Mouse (Mus musculus) embryo, embryonic 11 days (tissue): ENCODE measurements around the gene Dnajc10.

ENCODE experiments used
- DNase-seq: peaks from one replicate; pipeline ENCODE4 v3.0.0-alpha.2; 2015

Gene Dnajc10

DNA sequence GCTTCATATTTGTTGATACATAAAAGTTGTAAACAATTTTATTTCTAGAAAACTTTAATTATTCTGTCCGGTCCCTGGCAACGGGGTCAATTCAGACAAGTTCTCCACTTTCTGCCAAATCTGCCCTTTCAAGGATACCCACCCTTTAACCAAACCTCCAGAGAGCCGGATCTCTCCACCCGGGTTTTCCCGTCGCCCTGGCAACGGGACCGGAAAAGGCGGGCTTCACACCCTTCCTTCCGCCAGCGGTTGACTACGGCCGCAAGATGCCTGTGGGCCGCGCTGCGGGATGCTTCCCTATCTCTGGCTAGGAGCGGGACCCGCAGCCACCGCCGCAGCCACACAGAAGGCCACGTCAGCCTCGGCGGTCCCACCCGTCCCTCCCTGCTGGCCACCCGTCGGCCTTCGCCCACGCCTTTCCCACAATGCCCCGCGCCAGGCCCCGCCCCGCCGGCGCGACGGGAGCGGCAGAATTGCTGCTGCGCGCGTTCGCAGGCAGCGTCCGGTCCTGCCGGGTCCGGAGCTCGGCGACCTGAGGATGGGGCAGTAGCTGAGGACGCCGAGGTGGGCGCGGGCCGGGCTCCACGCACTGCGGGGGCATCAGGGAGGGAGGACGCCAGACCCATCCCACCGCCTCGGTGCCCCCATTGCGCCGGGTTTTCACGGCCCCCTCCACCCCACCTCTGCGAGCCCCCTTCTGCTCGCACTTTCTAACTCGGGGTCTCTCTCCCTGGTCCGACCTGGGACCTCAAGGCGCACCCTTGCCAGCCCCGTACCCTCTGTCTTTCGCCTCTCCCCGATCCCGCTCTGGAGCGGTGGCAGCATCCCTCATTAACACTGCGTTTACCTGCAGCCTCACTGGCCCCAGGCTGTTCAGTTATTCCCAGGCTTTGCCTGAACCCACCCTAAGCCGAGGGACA lies at the start of gene Dnajc10:
Gene Dnajc10, plus strand, starts transcription at position 225 of the 920 bp plus-strand sequence.
- peak; percentile 95 for DNase-seq

DNA sequence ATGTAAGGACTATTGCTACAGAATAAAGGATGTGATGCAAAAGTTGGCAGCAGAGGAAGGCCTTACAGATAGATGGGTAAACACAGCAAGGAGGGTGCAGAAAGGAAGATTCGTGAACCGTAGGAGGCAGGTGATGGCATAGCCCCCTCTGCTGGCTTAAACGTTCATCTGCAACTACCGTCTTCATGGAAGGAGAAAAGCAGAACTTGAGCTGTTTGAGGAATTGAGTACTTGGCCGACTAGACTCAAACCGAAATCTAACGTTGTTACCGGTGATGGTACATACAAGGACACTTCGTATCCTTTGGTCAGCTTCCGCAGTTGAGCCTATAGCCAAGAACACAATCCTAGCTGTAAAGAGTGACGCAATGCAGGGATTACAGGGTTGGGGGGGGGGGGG lies 48.4 kb upstream of the Dnajc10 start:
- peak; percentile 79 for DNase-seq

DNA sequence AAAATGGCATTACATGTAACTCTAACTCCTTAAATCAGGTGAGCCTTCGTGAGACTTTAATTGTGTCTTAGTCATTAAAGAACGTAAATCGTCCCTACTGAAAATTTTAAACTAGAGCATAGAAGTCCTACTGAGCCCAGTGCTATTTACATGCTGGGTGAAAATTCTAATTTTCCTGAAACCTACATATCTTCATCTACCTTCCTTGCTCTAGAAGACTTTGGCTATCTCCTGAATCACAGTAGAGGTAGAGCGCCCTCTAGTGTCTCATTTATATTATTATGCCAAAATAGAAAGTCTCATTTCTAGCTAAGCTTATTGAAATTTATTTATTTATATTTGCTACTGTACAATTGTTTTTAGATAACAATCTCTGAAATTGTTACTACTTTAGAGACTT lies 47.2 kb upstream of the Dnajc10 start:
- peak; percentile 74 for DNase-seq

DNA sequence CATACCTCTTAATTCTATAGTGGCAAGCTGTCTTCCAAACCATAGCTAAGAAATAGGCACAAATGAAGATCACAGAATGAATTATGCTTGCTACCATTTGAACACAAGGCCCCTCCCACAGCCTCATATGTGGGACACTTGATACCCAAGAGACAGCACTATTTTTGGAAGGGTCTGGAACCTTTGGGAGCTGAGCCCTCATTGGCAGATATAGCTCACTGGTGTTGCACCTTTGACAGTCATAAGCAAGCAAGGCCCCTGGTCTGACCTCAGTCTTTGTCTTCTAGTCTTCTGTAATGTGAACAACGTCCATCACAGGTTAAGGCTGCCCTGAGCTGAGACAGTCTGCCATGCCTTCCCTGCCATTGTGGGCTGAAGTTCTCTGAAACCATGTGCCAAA lies 43.8 kb upstream of the Dnajc10 start:
- no peak for DNase-seq

DNA sequence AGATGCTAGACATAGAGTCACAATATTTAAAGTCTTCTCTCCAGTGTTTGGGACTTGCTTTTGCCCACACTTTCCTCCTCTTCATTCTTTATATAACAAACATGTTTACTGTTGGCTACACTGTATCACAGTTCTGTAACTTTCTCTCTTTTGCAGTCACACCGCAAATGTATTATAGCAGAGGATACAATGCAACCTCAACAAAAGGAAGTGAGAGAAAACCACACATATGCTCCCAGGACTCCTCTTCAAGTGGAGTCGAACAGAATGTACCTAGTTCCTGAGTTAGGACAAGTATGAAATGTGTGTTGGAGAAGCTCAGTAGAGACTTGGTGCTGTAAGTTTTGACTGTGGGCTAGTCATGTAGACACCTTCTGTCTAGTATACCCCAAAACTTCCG lies 42.2 kb upstream of the Dnajc10 start:
- DNase-seq, result no peak

DNA sequence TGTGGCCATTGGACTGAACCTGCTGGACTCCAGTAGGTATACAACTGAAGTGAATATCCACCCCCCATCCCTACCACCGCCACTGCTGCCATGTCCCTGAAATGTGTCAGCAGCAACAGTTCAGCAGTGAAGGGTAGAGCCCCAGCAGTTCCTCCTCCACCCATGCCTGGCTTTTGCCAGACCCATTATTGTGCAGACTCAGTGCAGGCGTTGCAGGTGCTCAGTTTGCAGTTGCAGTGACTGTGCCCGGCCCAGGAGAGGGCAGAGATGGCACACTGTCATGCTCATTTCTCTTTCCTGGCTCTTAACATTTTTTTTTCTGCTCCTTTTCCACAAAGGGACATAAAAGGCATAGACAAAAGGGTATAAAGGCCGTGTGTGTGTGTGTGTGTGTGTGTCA lies 41.5 kb upstream of the Dnajc10 start:
- DNase-seq, result no peak

DNA sequence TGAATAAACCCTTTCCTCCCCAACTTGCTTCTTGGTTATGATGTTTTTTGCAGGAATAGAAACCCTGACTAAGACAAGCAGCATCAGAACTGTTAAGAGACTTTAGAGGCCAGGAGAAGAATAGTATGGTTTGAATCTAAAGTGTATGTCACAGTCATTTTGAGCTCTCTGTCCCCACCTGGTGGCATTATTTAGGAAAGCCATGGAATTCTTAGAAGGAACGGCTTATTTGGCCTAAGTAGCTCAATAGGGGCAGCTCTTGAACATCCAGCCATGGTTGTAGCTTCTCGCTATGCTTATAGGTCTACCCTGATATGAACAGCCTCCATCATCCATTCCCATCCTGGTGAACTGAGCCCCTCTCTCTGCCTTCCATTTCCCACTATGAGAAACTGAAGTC lies 40.1 kb upstream of the Dnajc10 start:
- peak; percentile 61 for DNase-seq

DNA sequence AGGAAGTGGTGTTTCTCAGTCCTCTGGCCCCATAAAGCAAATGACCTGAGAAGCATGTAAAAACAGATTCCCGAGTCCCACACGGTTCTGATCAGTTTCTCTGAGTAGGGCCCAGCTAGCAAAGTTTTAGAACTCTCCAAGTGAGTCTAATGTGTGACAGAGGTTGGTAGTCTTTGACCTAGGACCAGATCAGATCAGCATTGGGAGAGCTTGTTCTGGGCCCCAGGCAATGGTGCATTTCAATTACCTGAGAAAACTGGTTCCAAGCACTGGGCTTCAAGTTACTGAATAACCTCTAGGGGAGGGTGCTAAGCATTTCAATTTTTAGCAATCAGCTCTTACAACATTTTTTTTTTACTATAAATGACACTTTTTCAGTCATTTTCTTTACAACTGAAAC lies 33.1 kb upstream of the Dnajc10 start:
- DNase-seq, result no peak

DNA sequence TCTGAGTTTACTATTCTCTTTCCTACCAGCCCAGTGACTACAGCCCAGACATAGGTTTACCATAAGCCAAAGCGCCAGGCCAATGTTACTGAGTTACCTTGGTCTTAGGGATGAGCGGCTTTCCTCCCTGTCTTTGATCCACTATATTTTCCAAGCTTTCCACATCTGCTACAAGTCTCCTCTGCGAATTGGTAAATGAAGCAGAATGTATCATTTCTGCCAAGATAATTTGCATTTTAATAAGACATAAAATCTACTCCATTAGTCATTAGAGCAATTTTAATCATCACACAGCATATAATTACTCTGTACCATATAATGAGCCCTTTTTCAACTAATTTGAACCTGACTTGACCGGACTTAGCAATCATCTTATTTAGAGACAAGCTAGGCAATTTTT lies 28.9 kb upstream of the Dnajc10 start:
- no peak for DNase-seq

DNA sequence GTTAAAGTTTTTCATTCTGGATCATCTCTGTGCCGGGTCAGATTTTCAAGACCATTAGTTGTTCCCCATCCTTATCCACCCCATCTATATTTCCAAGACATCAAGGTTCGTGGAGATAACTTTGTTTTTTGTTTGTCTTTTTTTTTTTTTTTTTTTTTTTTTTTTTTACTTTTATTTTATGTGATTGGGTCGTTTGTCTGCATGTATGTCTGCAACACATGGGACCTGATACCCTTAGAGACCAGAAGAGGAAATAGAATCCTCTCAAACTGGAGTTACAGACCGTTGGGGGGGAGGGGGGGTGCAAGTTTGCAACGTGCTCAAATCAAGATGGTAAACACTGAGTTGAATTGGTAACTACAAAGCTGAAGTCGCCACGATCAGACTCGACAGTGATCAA lies 23.1 kb upstream of the Dnajc10 start, which contains the start of gene Prdx6b:
Gene Prdx6b, plus strand, starts transcription at position 301 of the 400 bp plus-strand sequence.
- no peak for DNase-seq

DNA sequence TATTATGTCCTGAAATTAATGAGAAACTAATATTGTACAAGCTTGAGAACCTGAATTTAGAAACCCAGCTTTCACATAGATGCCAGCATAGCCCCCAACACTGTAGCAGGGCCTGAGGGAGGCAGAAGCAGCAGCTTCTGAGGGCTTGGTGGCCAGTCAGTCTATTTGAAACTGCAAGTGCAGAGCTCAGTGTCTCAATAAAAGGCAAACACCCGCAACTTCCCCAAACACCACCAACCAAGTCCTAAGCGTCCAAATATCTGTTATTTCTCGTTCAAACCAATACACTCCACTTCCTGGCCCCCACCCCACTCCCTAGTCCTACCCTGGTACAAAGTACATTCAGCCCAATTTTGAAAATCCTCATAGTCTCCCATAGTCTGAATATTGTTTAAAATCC lies 16.9 kb upstream of the Dnajc10 start:
- no peak for DNase-seq

DNA sequence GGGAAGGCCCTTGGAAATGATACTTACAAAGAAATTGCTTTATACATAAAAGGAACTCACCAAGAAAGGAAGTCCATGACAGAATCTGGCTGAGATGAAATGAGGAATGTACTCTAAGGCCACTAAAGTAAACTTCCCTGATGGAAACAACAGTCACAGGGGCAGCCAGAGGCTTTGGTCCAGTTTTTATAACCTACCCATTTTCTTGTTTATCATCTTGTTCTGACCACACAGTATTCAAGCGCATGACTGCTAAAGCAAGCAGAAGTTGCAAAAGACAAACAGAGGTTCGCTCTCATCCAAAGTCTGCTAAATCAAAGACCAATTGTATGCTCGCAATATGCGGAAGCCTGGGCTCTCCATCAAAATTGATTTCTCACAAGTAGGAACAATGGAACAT lies 14.5 kb upstream of the Dnajc10 start:
- DNase-seq, result peak; percentile 4

DNA sequence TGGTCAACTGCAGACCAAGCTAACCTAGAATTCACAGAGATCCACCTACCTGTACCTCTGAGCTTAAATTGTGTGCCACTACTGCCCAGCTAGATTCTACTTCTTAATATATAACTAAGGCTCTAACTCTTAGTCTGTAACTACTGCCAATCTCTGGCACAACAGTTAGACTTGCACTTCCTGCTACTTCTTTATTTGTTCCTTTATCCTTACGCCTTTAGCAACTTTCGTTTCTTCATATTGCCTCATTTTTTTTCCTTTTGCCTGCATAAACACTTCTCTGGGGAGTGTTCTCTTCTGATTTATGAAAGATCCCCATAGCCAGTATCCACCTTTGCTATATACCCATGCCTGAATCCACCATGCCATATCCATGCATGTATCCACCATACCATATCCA lies 11.3 kb upstream of the Dnajc10 start:
- no peak for DNase-seq

DNA sequence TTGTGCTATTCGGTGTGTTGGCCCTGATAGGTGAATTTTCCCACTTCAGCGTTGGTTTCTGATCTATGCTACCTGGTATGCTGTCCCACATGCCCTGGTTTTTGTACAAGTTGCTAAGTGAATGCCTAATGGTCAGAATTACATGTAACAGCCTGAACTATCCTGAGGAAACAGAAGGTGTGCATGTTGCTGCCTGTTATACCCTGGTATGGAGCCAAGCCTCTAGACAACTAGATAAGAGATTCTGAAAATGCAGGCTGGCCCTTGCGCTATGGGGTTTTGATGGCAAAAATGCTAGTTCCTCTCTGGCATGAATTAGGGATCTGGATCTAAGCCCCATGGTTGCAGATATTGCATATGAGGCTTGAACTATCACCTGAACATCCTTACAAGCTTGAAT lies 7.6 kb upstream of the Dnajc10 start:
- no peak for DNase-seq

DNA sequence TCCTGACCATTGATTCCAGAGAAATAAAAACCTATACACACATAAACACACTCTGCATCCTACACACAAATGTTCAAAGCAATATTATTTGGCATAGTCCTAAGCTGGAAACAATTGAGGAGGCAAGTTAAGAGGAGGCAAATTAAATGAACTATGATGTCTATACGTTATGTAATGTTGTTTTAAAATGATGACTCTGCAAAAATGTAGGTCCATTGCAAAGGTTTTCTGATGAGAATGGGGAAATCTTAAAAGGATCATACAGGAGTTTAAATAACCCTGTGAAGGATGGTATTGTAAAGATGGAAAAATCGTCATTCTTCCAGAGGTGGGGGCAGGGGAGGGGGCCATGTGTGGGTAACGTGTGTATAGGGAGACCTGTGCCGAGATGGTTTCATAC lies 5.5 kb upstream of the Dnajc10 start:
- DNase-seq, result no peak

DNA sequence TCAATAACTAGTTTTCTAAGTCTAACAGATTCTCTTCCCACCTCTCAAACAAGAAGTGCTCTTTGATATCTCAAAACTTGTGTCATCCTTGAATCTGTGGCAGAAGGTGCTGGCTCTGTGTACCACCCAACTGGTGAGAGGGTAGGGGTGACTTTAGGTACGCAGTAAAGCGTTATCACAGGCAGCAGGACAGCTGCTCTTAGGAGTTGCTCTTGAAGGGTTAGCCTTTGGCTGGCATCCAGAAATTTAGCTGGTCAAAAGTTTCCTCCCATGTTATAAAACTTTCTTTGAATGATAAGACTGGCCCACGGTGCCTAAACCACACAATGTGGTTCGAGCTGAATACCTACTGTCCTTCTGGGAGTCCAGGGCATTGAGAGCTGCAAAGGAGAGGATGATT lies 4.5 kb upstream of the Dnajc10 start:
- no peak for DNase-seq

DNA sequence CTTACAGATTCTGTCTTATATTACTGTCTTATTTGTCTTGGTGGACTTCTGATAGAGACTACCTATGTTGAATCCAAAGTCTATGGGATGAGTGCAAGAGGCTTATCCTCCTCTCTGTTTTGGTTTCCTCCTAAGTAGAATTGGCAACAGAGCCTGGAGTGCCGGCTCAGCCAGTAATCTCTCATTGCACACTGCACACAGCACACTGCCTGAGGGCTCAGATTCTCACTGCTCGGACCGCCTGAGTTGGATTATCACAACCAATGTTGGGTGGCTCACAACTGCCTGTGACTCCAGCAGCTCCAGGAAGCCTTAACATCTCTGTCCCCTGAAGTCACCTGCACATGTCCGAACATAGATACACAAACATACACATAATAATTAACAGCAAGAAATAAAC lies 3.9 kb upstream of the Dnajc10 start:
- DNase-seq, result no peak

DNA sequence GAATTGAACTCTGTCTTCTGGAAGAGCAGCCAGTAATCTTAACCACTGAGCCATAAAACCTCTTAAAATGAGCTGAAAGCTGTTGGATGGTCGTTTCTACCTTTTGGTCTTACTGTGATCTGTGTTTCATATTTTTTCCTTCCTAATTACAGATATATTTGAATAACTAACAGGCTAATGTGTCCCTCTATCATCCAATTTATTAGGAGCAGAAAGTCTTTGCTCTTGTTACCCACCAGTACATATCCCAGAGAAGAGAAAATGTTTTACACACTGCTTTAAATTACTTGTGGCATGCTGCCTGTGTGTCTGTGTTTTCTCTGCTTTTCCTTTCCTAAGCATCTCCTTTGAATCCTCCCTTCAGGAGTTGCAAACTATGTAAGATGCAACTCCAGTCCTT lies 1.1 kb upstream of the Dnajc10 start:
- no peak for DNase-seq

DNA sequence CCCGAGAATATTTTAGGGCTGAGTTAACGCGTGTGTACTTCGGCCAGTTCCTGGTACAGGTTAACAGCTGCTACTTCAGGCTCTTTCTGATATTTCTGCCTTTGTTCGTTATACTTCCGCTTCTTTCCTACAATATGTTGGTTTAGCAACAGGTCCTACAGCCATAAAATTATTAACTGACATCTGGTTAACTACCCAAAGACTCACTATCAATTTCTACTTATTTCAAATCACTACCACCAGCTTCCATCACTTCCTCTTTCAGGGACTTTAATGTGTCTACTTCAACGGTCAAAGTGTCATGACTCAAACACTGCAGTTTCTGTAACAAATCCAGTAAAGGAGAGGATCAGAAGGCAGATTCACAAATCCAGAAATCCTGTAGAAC lies 418 bp upstream of the Dnajc10 start:
- DNase-seq, result no peak

DNA sequence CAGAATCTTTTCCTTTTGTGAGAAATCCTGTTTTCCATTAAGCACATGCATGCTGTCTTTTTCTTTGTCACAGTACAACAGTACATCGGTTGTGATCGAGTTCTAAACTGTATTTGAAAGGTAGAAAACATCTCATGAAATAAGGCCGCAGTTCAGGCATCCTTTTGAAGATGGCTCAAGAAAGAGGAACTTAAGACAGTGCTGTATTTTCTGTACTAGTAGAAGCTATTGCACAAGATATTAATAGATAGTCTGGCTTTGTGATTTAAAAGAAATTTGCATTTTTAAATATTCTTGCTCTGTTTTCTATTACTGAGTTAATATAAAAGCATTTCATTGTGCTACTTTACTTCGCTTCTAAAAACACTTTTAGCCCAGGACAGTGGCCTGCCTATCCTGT lies 7.6 kb downstream of the Dnajc10 start:
- no peak for DNase-seq

DNA sequence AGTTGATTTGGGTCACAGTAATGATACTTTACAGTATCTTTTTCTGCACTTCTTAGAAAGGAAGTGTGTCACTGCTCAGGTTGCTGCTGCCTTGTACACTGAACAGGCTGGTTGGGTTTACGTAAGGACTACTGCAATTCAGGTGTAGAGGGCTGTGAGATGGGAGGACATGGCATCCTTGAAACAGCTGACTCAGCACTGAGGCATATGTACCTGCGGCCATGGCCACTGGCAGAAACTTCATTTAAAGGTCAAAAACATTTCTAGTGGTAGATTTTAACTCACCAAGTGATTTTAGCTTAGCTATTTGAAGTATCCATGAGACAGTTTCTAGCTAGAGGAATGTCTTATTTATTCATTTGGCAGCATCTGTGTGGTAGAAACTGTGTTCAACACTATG lies 10.5 kb downstream of the Dnajc10 start:
- no peak for DNase-seq

DNA sequence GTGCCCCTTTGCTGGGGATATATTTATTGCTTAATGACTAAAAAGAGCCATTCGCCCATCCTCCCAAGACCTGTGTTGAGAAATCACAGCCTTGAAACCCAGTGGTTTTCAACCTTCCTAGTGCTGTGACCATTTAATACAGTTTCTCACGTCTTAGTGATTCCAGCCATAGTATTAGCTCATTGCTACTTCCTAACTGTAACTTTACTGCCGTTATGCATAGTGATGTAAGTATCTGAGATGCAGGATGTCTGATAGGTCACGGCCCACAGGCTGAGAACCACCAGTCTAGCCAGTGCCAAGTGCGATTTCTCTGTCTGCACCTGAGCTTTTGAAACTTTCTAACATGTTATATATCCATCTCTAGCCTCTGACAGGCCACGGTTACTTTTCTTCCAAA lies 12.0 kb downstream of the Dnajc10 start:
- no peak for DNase-seq

DNA sequence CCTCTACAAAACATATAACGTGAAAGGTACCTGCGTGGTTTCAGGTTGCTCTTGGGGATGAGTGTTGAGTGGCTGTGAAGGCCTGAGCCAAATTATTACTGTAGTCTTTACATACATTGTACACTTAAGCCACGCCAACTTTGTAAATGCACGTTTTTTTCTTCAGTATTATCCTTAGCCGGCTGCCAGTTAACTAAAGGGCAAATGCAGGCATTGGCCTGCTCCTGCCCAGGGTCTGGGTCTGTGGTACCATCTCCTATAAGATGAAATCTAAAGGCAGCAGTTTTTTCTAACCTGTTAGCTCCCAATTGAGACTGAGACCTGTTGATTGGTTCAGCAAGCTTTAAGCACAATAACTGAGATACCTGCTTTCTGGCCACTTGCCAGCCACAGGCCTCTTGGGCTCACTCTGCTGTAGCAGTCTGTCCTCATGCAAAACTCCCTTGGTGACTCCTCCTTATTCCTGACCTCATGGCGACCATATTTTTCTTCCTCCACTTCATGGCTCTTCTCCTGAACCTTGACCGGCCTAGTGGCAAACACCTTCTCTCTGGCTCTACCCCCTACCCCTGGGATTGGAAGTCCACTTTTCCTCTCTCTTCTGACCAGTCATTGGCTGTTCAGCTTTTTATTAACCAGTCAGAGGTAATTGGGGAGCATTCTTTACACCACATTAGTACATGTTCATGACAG lies 13.8 kb downstream of the Dnajc10 start:
- no peak for DNase-seq

DNA sequence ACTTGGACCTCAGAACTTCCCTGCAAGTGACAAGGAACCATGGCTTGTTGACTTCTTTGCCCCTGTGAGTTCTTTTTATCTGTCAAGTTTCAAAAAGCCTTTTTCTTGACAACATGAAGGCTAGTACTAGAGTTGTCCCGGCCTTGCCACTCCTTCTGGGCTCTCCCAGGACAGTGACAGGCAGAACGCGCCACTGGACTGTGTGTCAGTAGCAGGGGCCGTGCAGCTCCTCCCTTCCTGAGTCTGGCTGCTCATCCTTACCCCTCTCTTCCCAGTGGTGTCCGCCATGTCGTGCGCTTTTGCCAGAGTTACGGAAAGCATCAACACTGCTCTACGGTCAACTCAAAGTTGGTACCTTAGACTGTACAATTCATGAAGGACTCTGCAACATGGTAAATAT lies 25.3 kb downstream of the Dnajc10 start:
- no peak for DNase-seq
